Mouse (Mus musculus): Measurements from ENCODE around the gene Antxr1. TPM values are rescaled to one million over a fixed set of nuclear protein-coding genes. Genes with fewer than 3 reads are reported as not detected.

Antxr1 gene
- polyA plus RNA-seq, 1 experiment from 2014 or later: 5.6 TPM

- Histone ChIP-seq H3K9ac (replicated peaks) (no peak overlapping the region), H3K27me3 (no peaks in the 10 kb centered on the region), H3K36me3 (no peaks in the 10 kb centered on the region), H3K4me1 (no peaks in the 10 kb centered on the region), H3K27ac (replicated peaks) (no peak overlapping the region), H3K4me3 (no peak overlapping the region), H3K4me2 (replicated peaks) (no peak overlapping the region), H3K9me3 (no peaks in the 10 kb centered on the region)
- no peak for ATAC-seq (ENCODE audit: low FRiP score, low read depth)
- 95% methylated on average over 4 of the region's 4 CpGs for WGBS
Observed at GRCm38 (mm10) chr6:87233111-87233510, 102.5 kb downstream of the Antxr1 start.

DNA sequence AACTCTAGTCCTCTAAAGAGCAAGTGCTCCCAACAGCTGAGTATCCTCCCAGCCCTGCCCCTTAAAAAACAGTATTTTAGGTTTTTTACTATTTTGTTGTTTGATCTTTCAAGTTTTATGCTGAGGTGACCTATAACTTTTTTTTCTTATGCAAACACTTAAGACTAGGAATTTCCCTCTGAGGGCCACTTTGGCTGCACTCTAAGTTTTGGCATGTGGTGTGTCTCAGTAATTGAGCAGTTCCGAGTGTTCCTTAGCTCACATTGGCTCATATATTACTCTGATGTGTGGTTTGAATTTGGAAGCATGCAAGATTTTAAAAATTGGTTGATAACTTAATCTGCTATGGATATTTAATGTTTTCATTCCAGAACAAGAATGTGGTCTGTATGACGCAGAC, 105.6 kb downstream of the Antxr1 start:
- no peaks in the 10 kb centered on the region for H3K9me3 ChIP-seq
- H3K4me1 ChIP-seq: no peaks in the 10 kb centered on the region
- 96% methylated on average over 2 of the region's 2 CpGs for WGBS
- H3K36me3 ChIP-seq: no peaks in the 10 kb centered on the region
- no peak overlapping the region for H3K4me2 ChIP-seq (replicated peaks)
- no peak for ATAC-seq (ENCODE audit: low FRiP score, low read depth)
- H3K9ac ChIP-seq (replicated peaks): no peak overlapping the region
- no peak overlapping the region for H3K27ac ChIP-seq (replicated peaks)
- no peaks in the 10 kb centered on the region for H3K27me3 ChIP-seq
- no peak overlapping the region for H3K4me3 ChIP-seq

DNA sequence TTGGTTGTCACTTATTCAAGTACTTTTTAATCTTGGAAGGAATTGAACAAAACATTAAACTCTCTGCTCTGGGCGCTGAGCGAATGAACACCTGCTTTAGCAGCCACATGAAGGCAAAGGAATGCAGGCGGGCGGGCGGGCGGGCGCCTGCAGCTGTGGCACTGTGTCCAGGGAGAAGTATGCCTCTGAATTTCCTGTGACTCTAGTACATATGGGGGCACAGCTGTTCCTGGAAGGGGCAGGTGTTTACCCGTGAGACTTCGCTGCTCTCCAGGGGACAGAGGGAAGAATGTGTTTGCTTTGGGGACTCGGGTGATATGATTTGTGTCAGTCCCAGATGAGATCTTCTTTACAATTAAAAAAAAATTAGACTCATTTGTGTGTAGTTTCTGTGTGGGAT, 107.7 kb downstream of the Antxr1 start:
- no peaks in the 10 kb centered on the region for H3K4me1 ChIP-seq
- H3K36me3 ChIP-seq: no peaks in the 10 kb centered on the region
- no peak for ATAC-seq (ENCODE audit: low FRiP score, low read depth)
- H3K9me3 ChIP-seq: no peaks in the 10 kb centered on the region
- WGBS: 79% methylated on average over 10 of the region's 10 CpGs
- no peaks in the 10 kb centered on the region for H3K27me3 ChIP-seq
- no peak overlapping the region for H3K9ac ChIP-seq (replicated peaks)
- H3K27ac ChIP-seq (replicated peaks): no peak overlapping the region
- H3K4me2 ChIP-seq (replicated peaks): no peak overlapping the region
- no peak overlapping the region for H3K4me3 ChIP-seq

GRCm38 (mm10) chr6:87226315-87226714, 109.3 kb downstream of the Antxr1 start:
- Histone ChIP-seq H3K4me3 (no peak overlapping the region), H3K9me3 (no peaks in the 10 kb centered on the region), H3K4me1 (no peaks in the 10 kb centered on the region), H3K27ac (replicated peaks) (no peak overlapping the region), H3K36me3 (no peaks in the 10 kb centered on the region), H3K27me3 (no peaks in the 10 kb centered on the region), H3K4me2 (replicated peaks) (no peak overlapping the region), H3K9ac (replicated peaks) (no peak overlapping the region)
- WGBS: 84% methylated on average over 4 of the region's 4 CpGs
- ATAC-seq (ENCODE audit: low FRiP score, low read depth): no peak

GRCm38 (mm10) chr6:87225286-87225685, 110.3 kb downstream of the Antxr1 start:
- H3K27me3 ChIP-seq: no peaks in the 10 kb centered on the region
- no peak overlapping the region for H3K4me2 ChIP-seq (replicated peaks)
- 81% methylated on average over 1 of the region's 1 CpGs for WGBS
- no peak overlapping the region for H3K9ac ChIP-seq (replicated peaks)
- H3K36me3 ChIP-seq: no peaks in the 10 kb centered on the region
- no peak for ATAC-seq (ENCODE audit: low FRiP score, low read depth)
- H3K4me1 ChIP-seq: no peaks in the 10 kb centered on the region
- no peak overlapping the region for H3K4me3 ChIP-seq
- no peak overlapping the region for H3K27ac ChIP-seq (replicated peaks)
- no peaks in the 10 kb centered on the region for H3K9me3 ChIP-seq

- H3K4me3 ChIP-seq: no peak overlapping the region
- H3K9ac ChIP-seq (replicated peaks): no peak overlapping the region
- H3K27me3 ChIP-seq: no peaks in the 10 kb centered on the region
- H3K4me2 ChIP-seq (replicated peaks): no peak overlapping the region
- no peaks in the 10 kb centered on the region for H3K36me3 ChIP-seq
- no peak overlapping the region for H3K27ac ChIP-seq (replicated peaks)
- no peaks in the 10 kb centered on the region for H3K9me3 ChIP-seq
- no peak for ATAC-seq (ENCODE audit: low FRiP score, low read depth)
- H3K4me1 ChIP-seq: no peaks in the 10 kb centered on the region
- 76% methylated on average over 10 of the region's 10 CpGs for WGBS
Observed at GRCm38 (mm10) chr6:87222854-87223631, 112.6 kb downstream of the Antxr1 start.

DNA sequence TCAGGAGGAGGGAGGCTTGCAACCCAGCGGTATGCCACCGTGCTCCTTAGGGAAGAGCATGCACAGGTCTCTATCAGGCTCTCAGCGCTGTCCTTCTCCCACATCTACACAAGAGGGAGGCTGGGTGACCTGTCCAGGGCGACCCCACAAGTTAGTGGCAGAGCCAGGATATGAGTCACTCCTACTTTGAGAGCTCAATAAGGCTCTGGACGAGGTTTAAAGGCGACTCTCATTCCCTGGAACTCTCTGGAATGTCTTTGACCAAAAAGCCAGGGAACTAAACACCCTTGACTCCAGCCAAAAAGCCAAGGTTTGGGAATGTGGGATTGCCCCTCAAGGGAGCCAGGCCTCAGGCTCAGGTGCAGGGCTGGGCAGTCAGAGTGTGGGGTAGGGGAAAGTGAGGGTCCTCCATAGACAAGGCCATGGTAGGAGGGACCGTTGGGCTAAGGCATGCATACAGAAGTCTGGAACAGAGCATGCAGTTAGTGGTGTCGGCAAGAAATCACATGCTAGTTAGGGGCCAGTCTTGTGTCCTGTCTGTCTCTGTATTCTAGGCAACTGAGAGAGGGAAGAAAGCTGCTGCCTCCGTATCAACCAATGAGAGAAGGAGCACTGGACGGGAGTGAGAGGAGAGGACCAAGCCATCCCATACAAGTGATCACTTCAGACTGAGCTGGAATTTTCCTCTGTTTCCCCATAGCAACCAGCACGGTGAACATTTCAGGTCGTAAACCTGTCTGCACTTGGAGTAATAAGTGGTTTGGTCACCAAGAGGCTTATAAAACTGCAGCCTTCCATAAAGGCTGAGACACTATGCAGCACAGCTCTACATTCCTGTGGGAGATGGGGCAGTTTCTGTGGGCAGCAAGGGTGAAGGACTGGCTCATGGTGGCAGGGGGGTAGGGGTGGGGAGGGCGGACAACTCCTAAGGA, 116.3 kb downstream of the Antxr1 start:
- Histone ChIP-seq H3K27me3 (no peaks in the 10 kb centered on the region), H3K27ac (replicated peaks) (no peak overlapping the region), H3K4me2 (replicated peaks) (no peak overlapping the region), H3K9ac (replicated peaks) (no peak overlapping the region), H3K9me3 (no peaks in the 10 kb centered on the region), H3K4me3 (no peak overlapping the region), H3K36me3 (0 out of 2 replicates have a peak, but pooled peaks cover 7% of the 10 kb centered on the region), H3K4me1 (no peaks in the 10 kb centered on the region)
- no peak for ATAC-seq (ENCODE audit: low FRiP score, low read depth)
- WGBS: 83% methylated on average over 13 of the region's 13 CpGs

GRCm38 (mm10) chr6:87216114-87216591, 119.5 kb downstream of the Antxr1 start:
- Histone ChIP-seq H3K27me3 (no peaks in the 10 kb centered on the region), H3K9ac (replicated peaks) (no peak overlapping the region), H3K9me3 (no peaks in the 10 kb centered on the region), H3K4me1 (no peaks in the 10 kb centered on the region), H3K4me2 (replicated peaks) (no peak overlapping the region), H3K36me3 (0 out of 2 replicates have a peak, but pooled peaks cover 10% of the 10 kb centered on the region), H3K27ac (replicated peaks) (no peak overlapping the region), H3K4me3 (no peak overlapping the region)
- ATAC-seq (ENCODE audit: low FRiP score, low read depth): no peak
- 85% methylated on average over 2 of the region's 2 CpGs for WGBS

DNA sequence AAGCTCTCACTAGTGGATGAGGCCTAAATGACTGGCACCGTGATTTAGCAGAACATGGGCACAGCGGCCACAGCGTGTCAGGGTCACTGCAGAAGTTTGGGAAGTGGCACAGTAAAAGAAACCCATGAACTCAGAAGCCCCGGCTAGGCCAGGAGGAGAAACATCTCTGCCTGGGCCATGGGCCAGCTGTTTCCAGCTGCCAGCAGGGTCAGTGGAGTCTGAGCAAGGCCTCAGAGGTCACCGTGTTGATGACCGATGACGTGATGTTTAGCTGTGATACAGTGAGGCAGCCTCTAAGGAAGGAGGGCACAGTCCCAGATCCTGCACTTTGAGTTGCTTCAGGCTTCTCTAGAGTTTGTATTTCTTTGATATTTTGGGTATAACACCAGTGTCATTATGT, 122.4 kb downstream of the Antxr1 start:
- Histone ChIP-seq H3K9me3 (no peaks in the 10 kb centered on the region), H3K36me3 (0 out of 2 replicates have a peak, but pooled peaks cover 10% of the 10 kb centered on the region), H3K4me2 (replicated peaks) (no peak overlapping the region), H3K9ac (replicated peaks) (no peak overlapping the region), H3K4me1 (no peaks in the 10 kb centered on the region), H3K27ac (replicated peaks) (no peak overlapping the region), H3K27me3 (no peaks in the 10 kb centered on the region), H3K4me3 (no peak overlapping the region)
- WGBS: 94% methylated on average over 7 of the region's 7 CpGs
- no peak for ATAC-seq (ENCODE audit: low FRiP score, low read depth)

- Histone ChIP-seq H3K36me3 (0 out of 2 replicates have a peak, but pooled peaks cover 10% of the 10 kb centered on the region), H3K4me1 (no peaks in the 10 kb centered on the region), H3K9me3 (no peaks in the 10 kb centered on the region), H3K4me2 (replicated peaks) (no peak overlapping the region), H3K27me3 (no peaks in the 10 kb centered on the region), H3K9ac (replicated peaks) (no peak overlapping the region), H3K27ac (replicated peaks) (no peak overlapping the region), H3K4me3 (no peak overlapping the region)
- WGBS: 89% methylated on average over 3 of the region's 3 CpGs
- ATAC-seq (ENCODE audit: low FRiP score, low read depth): no peak
Observed at GRCm38 (mm10) chr6:87211551-87211950, 124.1 kb downstream of the Antxr1 start.

DNA sequence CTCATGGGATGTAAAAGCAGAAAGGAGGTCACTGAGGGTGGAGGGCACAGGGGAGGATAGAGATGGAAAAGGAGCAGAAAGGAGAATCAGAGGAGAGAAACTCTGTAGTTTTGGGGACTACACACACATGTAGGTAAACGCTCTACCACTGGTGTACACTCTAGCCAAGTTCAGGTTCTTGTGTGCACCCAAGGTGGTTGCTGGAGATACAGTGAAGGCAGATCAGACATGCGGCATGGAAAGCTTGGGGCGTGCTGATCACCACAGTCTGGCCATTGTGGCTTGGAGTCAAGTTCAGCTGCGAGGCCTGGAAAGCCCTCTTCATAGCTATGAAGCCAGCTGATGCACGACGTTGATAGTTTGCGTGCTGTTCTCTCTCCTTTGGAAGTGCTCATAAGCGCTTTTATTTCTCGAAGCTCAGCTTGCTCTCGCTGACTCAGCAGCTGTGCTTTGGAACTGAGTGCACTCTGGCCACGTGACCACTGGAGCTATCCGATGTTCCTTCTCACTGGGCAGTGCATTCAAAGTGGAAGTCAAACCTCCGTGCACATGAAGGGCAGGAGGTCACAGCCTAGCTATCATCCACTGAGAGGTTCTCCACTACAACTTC, 128.1 kb downstream of the Antxr1 start:
- Histone ChIP-seq H3K4me1 (no peaks in the 10 kb centered on the region), H3K27ac (replicated peaks) (no peak overlapping the region), H3K4me2 (replicated peaks) (no peak overlapping the region), H3K27me3 (no peaks in the 10 kb centered on the region), H3K9me3 (no peaks in the 10 kb centered on the region), H3K36me3 (0 out of 2 replicates have a peak, but pooled peaks cover 3% of the 10 kb centered on the region), H3K9ac (replicated peaks) (no peak overlapping the region), H3K4me3 (no peak overlapping the region)
- no peak for ATAC-seq (ENCODE audit: low FRiP score, low read depth)
- whole genome bisulfite sequencing: 73% methylated on average over 13 of the region's 13 CpGs

DNA sequence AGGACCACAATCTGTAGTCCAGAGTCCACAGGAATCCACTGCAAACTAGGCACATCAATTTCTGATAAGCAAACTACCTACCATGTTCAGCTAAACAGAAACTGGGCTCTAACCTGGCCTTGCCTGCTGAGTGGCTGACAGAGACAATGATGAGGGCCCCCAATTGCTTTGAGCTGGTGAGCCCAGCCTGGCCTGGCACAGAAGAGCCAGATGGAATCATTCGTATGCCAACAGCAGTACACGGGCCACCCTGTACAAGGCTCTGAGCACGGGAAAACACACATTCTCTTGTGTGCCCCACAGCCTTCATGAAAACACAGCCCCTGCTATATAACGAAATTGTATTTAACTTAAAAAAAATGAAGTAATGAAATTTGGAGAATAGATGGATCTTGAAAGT, 128.8 kb downstream of the Antxr1 start:
- no peaks in the 10 kb centered on the region for H3K9me3 ChIP-seq
- H3K9ac ChIP-seq (replicated peaks): no peak overlapping the region
- no peaks in the 10 kb centered on the region for H3K27me3 ChIP-seq
- WGBS: 94% methylated on average over 4 of the region's 4 CpGs
- no peak for ATAC-seq (ENCODE audit: low FRiP score, low read depth)
- 0 out of 2 replicates have a peak, but pooled peaks cover 3% of the 10 kb centered on the region for H3K36me3 ChIP-seq
- H3K4me1 ChIP-seq: no peaks in the 10 kb centered on the region
- H3K4me3 ChIP-seq: no peak overlapping the region
- H3K27ac ChIP-seq (replicated peaks): no peak overlapping the region
- no peak overlapping the region for H3K4me2 ChIP-seq (replicated peaks)
